ENCODE assay signal across 12 mouse cellular contexts in genomic region chr5:115835291-115835690, GRCm38 (mm10). TPM values are rescaled to one million over a fixed set of nuclear protein-coding genes. Genes with fewer than 3 reads are reported as not detected.
DNase-seq lines count a peak whose midpoint lies in the region; ATAC-seq and TF ChIP-seq lines count a peak whose summit lies in the region.
"Had no signal": no experiment of that assay in that cellular context is flagged by ENCODE, and none has a peak within 500 bp of the region (broad histone marks: within the 10 kb centered on the region; RNA-seq: fewer than 3 reads in every experiment).

No protein-coding gene starts in this region.

- no peak for ATAC-seq in Patski
- ATAC-seq in frontal cortex, adult (ENCODE audit: low TSS enrichment) = no peak; the same call in 1 of the 2 replicates
- ATAC-seq: inflammation-experienced regulatory T-cells, adult 6 months had no signal

- POLR2A ChIA-PET in Patski (lab: Charles Lee) = no interaction called here

- CTCF ChIA-PET in Patski (lab: Charles Lee) = interaction anchor here (1.1 to 1.8 kb wide), 3 partner anchors 12 to 184 kb away, joined by 3 to 6 read pairs (median 3); no protein-coding TSS in a partner anchor

- in situ Hi-C loops in Patski (cut with MboI; ENCODE audit: low pct_unique_long_range_greater_than_20kb) = no loop called here

- H3K36me3 ChIP-seq in midbrain, embryonic 10.5 days = no peaks in the 10 kb centered on the region

- no peak overlapping the region for H3K4me3 ChIP-seq in layer of hippocampus, adult 2 months
- H3K4me3 ChIP-seq in midbrain, embryonic 10.5 days = no peak overlapping the region
- H3K4me3 ChIP-seq: megakaryocyte, embryonic 14.5 days had no signal

- TF ChIP-seq CTCF in layer of hippocampus, adult 2 months (conservative IDR thresholded peaks at IDR 0.05) = peak; percentile 85
- TF ChIP-seq CTCF in Patski (IDR thresholded peaks at IDR 0.05) = peak; percentile 71

- peaks cover 4% of the 10 kb centered on the region; the same call in 1 of the 2 replicates for H3K9me3 ChIP-seq in midbrain, embryonic 10.5 days (replicated peaks)

- H3K27ac ChIP-seq in layer of hippocampus, adult 2 months = no peak overlapping the region
- no peak overlapping the region for H3K27ac ChIP-seq in midbrain, embryonic 10.5 days (replicated peaks)

- H3K27me3 ChIP-seq in Patski = peaks cover 4% of the 10 kb centered on the region
- H3K27me3 ChIP-seq in midbrain, embryonic 10.5 days (ENCODE audit: low read depth, poor library complexity, severe bottlenecking) = no peaks in the 10 kb centered on the region
- H3K27me3 ChIP-seq: megakaryocyte, embryonic 14.5 days had no signal

- 62% methylated on average over 7 of the region's 7 CpGs for WGBS in midbrain, embryonic 10.5 days

- peak; percentile 19 for DNase-seq in adrenal gland, postnatal 14 days
- no peak for DNase-seq in adrenal gland, adult 18-20 months (ENCODE audit: low spot score in 2 of 2)
- no peak for DNase-seq in layer of hippocampus, adult 2 months (ENCODE audit: low spot score in 2 of 2)
- DNase-seq in layer of hippocampus, adult 9-10 months (ENCODE audit: low spot score) = no peak
- DNase-seq in Patski (ENCODE audit: low read depth, low spot score) = no peak
- peak; percentile 21 for DNase-seq in naive thymus-derived CD4-positive, alpha-beta T cell, adult 2 months (ENCODE audit: low read depth)
- no peak for DNase-seq in midbrain, embryonic 10.5 days (ENCODE audit: low spot score)
- DNase-seq: adrenal gland, adult 2 months; cerebellum, adult 9-11 months had no signal

- H3K4me1 ChIP-seq in midbrain, embryonic 10.5 days = no peaks in the 10 kb centered on the region

RNA-seq across cellular contexts. Expression of gene Cit, which starts 9.8 kb away (rescaled TPM):
- 8.7 and 10.3 TPM in 2 replicates for total RNA-seq in adrenal gland, postnatal 14 days (2021)
- 1 to 10 TPM; 2.7 to 3.3 TPM for total RNA-seq in adrenal gland, adult 18-20 months (2021)
- 10 to 100 TPM; 57.2 to 60.5 TPM for total RNA-seq in layer of hippocampus, adult 2 months (2021)
- polyA plus RNA-seq in Patski (2021) = 11.7 TPM
- polyA plus RNA-seq in midbrain, embryonic 10.5 days (2016; fragmentation: Nextera tagmentation; extraction: Ambion mirVana) = 45.5 and 47.2 TPM in 2 replicates

Comparison
In these comparisons a context has a peak if more than half of its experiments do, and no peak if none do; other contexts are left out.
1. DNase-seq: peak in adrenal gland, postnatal 14 days (single experiment) and naive thymus-derived CD4-positive, alpha-beta T cell, adult 2 months (single experiment); none in adrenal gland, adult 18-20 months (0 of 2), layer of hippocampus, adult 2 months (0 of 2), layer of hippocampus, adult 9-10 months (single experiment), Patski (single experiment) and midbrain, embryonic 10.5 days (single experiment).